Mouse (Mus musculus): ENCODE measurements around the gene Btbd2. TPM values are rescaled to one million over a fixed set of nuclear protein-coding genes. Genes with fewer than 3 reads are reported as not detected.

The Btbd2 gene
- total RNA-seq, 2 experiments from 2014 or later: 89.6 to 91.0 TPM

DNA sequence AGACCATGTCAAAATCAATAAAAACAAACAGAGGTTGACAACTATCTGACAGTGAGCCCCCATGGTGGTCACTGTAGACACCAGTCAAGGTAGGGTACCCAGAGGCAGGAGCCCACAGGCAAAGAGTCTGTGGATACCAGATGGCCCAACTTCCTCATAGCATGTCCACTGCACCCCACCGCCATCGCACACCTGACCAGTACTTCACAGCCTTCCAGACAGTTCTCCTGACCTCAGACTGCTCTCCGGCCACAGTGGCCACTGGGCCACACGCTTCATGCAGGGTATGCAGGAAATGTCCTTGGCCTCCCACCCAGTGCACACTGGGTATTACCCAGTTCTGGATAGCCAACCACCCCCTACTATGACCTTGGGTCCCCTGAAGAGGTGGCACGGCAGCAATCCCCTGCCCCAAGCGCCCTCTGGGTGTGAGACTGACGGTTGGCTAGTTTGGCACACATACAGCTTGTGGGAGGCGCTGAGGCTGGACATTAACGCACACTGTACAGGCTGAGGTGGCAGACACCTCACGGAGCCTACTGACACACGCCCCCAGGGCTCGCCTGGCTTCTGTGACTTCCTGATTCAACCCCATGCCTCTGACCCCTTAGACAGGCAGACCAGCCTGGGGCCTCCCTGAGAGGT is 36.7 kb upstream of the Btbd2 start:
- DNase-seq (ENCODE audit: extremely low spot score in 1 of 2, low spot score in 2 of 2): no peak
- intact Hi-C loops (cut with DNase I): loop anchor here (10.0 kb wide), 1 partner anchor 259 kb away; the partner anchor contains the start of gene Tcf3

DNA sequence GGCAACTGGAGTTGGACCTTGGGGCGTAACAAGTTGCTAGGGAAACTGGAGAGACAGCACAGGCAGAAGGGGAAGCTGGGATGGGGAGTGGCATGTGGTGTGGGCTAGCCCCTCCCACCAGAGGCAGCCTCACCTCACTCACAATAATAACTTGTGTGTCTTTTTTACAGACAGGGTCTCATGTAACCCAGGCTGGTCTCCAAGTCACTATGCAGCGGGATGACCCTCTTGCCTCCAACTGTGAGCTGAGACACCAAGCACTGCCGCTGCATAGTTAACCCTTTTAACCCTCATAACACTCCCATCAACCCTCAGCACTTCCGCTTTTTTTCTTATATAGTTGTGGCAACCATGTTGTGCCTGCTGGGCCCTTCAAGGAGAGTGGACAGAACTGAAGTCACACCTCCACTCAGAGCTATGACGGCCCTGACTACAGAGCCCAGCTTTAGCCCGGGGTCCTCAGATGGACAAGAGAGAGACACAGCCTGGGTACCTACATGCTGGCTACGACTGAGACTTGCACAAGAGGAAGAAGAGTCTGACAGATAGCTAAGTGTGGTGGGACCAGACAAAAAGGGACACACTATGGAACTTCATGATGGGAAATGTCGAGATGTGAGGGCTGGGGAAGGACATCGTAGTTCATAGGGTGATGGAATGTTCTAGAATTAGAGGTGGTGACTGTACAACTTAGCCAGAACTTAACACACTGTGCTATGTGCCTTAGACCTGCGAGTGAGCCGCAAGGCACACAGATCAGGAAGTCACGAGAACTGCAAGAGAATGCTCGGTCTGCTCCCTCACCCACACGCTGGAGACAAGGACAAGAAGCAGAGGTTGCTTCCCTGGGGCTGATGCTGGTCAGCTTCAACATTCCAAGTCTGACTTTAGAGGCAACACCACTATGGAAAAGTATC is 35.6 kb upstream of the Btbd2 start:
- intact Hi-C loops (cut with DNase I): loop anchor here (10.0 kb wide), 1 partner anchor 258 kb away; the partner anchor contains the start of gene Tcf3
- no peak for DNase-seq (ENCODE audit: extremely low spot score in 1 of 2, low spot score in 2 of 2)

DNA sequence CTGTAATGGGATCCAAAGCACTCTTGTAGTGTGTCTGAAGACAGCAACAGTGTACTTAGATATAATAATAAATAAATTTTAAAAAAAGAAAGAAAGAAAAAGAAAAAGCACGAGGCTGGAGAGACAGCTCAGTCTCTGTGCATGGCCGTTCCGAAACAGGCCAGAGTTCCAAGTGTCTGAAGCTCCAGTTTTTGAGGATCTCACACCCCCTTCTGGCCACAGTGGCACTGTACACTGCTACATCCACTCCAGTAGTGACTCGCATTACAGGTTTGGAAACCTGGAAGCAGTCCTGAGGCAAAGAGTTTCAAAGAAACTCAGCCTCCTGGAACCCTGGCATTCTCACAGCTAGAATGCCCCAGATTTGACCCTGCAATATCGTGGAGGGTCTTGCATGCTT is 31.0 kb upstream of the Btbd2 start:
- intact Hi-C loops (cut with DNase I): loop anchor here (5.0 kb wide), 1 partner anchor 106 kb away; no protein-coding TSS in a partner anchor
- peak in 1 of 2 experiments; percentile 75 for DNase-seq (ENCODE audit: extremely low spot score in 1 of 2, low spot score in 2 of 2)

DNA sequence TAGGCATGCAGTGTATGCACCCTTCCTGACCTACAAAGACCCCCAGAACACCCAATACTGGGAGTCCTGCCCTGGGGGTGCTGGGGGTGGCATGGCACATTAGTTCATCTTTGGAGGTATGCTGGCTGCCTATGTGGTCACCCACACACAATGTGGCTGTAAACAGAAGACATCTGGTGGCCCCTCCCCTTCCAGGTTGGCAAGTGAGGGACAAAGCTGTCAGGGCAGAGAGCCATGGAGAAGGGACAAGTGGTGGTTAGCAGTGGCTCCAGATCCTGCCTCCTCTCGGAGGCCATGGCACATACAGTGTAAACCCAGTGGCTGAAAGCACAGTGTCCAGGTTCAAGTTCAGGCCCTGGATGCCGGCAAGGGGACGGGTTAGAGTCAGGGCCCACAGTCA is 29.7 kb upstream of the Btbd2 start:
- intact Hi-C loops (cut with DNase I): loop anchor here (5.0 kb wide), 1 partner anchor 104 kb away; no protein-coding TSS in a partner anchor
- DNase-seq (ENCODE audit: extremely low spot score in 1 of 2, low spot score in 2 of 2): no peak

DNA sequence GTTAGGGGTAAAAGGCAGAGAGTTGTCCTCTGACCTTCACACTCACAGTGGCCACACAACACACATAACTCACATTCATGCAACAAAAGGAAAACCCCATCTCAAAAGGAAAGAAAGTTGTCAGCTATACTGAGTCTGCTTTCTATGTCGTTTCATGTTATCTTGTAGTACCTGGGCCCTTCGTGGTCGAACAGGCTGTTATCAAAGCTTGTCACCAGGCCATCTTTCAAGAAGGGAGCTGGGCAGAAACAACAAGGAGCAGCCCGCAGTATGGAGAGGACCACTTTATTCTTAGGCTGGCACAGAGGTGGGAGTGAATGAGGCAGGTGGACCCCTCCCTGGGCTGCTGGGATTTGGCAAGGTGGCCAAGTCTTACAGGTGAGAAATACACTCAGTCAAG is 28.1 kb upstream of the Btbd2 start:
- intact Hi-C loops (cut with DNase I): loop anchor here (5.0 kb wide), 1 partner anchor 103 kb away; no protein-coding TSS in a partner anchor
- DNase-seq (ENCODE audit: extremely low spot score in 1 of 2, low spot score in 2 of 2): no peak

DNA sequence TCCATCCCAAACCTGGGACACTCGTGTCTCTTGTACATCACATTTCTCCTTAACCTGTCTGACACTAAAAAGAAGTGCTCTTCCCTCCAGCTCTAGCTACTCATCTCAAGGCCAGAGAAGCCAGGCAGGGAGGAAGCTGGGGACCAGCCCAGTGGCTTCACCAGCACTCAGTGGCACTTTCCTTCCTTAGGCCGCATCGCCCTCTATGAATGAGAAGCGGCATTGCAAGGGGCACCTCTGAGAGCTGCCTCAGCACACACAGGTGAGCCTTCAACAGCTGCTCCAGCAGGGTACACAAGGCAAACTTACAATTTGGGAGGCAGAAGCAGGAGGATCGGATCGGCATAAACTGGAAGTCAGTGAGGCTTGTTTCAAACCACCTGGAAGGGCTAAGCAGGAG is 27.3 kb upstream of the Btbd2 start:
- no peak for DNase-seq (ENCODE audit: extremely low spot score in 1 of 2, low spot score in 2 of 2)
- intact Hi-C loops (cut with DNase I): no loop called here

DNA sequence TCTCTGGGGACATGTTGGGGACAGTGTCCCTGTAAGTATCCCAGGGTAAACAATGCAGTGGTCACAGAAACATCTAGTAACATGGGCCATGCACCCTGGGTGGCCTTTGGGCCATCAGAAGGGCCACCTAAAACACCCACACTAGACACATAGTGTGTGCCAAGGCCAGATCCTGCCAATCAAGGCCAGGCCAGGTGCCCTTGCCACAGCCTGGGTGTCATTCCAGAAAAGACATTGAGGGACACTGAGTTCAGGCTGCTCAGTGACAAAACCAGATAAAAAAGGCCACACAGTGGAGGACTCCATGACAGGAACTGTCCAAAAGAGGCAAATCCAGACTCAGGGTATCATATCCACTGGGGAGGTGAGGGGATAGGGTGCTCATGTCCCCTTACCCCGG is 26.8 kb upstream of the Btbd2 start:
- intact Hi-C loops (cut with DNase I): no loop called here
- no peak for DNase-seq (ENCODE audit: extremely low spot score in 1 of 2, low spot score in 2 of 2)

DNA sequence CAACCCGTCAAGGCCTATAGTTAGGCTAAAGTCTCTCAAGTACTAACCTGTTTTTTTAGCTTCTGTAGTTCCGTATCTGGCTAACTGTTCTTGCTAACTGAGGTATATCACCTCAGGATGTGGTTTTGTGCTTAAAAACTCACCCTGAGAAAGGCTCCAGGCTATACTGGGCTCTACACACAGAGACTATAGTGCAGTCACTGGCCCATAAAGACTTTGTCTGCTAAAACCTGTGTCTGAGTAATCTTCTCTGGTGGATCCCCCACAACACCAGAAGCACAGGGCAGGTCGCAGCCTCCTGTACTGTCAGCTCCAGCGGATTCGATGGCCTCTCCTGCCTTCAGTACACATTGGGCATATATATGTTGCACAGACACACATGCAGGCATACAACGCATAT is 25.1 kb upstream of the Btbd2 start:
- intact Hi-C loops (cut with DNase I): no loop called here
- no peak for DNase-seq (ENCODE audit: extremely low spot score in 1 of 2, low spot score in 2 of 2)

DNA sequence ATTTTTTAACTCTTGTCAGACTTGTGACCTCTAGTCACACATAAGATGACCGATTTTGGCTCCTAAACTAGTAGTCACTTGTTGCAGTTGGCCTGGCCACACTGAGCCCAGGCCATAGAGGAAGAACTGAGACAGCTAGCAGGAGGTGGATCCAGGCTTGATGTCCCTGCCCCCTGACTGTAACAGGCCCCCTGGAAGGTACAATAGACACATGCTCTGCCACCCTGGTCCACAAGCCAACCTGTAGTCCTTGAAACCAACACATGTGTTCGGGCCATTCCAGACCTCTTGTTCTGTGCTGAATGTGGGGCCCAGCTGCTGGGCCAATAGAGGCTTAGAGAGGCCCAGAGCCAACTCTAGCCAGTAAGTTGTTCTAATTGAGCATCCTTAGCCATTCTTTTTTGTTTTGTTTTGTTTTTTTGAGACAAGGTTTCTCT is 23.4 kb upstream of the Btbd2 start:
- intact Hi-C loops (cut with DNase I): no loop called here
- no peak for DNase-seq (ENCODE audit: extremely low spot score in 1 of 2, low spot score in 2 of 2)

DNA sequence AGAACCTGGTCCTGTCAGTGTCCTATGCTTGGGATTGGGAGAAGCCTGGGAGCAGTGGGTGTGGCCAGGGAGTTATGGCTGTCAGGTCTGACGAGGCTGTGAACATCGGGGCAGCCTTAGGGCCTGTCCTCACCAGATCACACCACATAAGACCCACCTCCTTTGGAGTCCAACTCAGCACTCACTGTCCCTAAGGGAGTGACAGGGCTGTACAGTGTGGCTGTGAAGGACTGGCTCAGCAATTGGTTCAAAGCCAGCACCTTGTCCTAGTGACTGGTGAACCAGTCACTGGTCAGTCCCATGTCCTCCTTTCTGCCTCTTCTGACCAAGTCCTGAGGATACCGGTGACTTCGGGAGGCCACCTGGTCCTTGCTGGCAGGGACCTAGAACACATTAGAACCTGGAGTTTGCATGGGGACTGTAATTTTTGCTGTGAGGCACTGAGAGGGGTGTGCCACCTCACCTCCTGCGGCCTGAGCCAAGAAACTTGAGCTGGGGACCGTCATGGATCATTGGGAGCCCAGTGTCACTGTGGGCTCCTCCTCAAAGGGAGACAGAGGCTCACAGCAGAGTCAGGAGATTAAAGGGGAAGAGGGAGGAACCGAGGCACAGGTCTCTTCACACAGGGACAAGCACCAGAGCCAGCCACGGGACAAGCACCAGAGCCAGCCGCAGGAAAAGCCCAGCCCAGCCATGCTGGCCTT is 22.8 kb upstream of the Btbd2 start:
- no peak for DNase-seq (ENCODE audit: extremely low spot score in 1 of 2, low spot score in 2 of 2)
- intact Hi-C loops (cut with DNase I): loop anchor here (5.0 kb wide), 1 partner anchor 102 kb away; the partner anchor contains the start of gene Klf16

DNA sequence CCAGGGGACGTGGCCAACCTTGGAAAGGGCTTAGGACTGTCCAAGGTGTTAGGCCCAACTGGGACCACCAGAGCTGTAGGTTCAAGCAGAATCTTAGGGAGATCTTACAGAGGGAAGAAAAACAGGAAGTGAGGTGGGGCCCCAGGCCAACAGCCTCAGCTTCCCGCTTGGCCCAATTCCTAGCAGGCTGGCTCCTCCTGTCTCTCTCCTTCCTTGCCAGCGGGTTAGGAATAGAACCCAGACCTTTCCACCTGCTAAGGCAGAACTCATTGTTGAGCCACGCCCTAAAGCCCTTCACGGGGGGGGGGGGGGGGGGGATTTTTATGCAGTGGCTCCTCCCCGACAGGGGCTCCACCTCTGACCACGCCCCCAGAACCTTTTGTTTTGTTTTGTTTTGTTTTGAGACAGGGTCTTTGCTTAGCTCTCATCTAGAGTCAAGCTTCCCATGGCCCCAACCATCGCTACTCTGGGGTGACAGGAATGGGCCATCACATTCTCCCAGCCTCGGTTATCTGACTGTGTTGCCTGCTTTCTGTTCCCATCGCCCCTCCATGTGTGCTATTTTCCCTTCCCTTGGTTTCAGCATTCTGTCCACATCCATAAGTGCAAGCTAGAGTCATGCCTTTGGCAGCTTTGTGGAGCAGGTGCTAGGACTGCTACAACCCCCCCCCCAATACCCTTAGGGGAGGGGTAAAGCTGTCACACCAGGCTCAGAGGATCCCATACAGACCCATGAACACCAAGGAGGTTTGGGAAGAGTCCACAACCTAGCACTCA is 21.9 kb upstream of the Btbd2 start:
- peak in 1 of 2 experiments; percentile 67 for DNase-seq (ENCODE audit: extremely low spot score in 1 of 2, low spot score in 2 of 2)
- intact Hi-C loops (cut with DNase I): loop anchor here (5.0 kb wide), 1 partner anchor 101 kb away; the partner anchor contains the start of gene Klf16

DNA sequence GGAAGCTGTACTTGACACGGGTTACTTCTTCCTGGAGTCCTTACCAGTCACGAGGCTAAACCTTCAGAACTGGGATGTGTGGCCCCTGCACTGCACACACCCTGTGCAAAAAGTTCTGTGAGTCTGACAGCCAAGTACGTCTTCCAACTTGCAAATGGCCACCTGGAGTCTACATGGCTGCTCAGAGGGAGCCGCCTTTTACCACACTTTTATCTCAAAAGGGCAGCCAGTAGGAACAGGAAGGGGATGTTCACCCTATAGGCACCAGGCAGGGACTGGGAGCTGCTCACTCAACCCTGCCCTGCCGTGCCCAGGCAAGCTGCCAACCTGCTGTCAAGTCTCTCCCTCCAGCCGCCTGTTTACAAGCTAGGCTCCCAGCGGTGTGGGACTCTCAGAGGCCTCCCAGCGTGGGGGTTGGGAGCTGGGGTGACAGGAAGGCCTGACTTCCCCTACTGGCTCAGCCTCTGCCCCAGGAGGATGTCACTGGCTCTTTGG is 21.1 kb upstream of the Btbd2 start, which contains the start of gene Mknk2:
Gene Mknk2, minus strand, starts transcription at position 171 of the 495 bp plus-strand sequence.
- peak; percentile 78 to 98 for DNase-seq (ENCODE audit: extremely low spot score in 1 of 2, low spot score in 2 of 2)
- intact Hi-C loops (cut with DNase I): loop anchor here (5.0 kb wide), 1 partner anchor 101 kb away; the partner anchor contains the start of gene Klf16

DNA sequence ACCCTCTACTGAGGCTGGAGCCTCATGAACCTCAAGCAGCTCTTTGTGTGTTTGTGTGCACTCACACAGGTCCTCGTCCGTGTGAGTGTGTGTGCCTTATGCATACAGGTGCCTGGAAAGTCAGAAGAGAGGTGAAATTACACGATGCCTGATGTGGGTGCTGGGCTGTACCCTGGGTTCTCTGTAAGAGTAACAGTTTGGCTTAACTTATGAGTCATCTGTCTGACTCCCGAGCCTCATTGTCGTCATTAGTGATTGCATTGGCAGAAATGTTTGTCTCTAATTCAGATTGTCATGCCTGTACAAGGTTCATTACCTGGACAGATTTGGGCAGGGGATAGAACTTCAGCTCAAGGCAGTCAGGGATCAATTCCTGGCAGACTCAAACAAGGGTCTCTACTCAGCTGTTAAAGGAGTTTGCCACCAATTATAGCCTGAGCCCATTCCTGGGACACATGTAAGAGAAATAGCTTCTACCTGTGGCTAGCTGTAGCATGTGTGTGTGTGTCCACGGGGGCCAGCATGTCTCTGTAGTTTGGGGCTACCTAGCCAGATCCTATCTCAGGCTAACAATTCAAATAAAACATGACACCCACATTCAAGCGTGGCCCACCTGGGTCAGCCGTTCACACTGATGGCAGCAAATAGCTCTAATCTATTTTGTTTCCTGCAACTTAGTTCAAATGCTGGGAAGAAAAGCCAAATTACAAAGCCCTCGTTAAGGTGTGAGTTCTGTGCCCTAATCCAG is 20.4 kb upstream of the Btbd2 start:
- intact Hi-C loops (cut with DNase I): loop anchor here (5.0 kb wide), 1 partner anchor 100 kb away; the partner anchor contains the start of gene Klf16
- DNase-seq (ENCODE audit: extremely low spot score in 1 of 2, low spot score in 2 of 2): peak in 1 of 2 experiments; percentile 19

DNA sequence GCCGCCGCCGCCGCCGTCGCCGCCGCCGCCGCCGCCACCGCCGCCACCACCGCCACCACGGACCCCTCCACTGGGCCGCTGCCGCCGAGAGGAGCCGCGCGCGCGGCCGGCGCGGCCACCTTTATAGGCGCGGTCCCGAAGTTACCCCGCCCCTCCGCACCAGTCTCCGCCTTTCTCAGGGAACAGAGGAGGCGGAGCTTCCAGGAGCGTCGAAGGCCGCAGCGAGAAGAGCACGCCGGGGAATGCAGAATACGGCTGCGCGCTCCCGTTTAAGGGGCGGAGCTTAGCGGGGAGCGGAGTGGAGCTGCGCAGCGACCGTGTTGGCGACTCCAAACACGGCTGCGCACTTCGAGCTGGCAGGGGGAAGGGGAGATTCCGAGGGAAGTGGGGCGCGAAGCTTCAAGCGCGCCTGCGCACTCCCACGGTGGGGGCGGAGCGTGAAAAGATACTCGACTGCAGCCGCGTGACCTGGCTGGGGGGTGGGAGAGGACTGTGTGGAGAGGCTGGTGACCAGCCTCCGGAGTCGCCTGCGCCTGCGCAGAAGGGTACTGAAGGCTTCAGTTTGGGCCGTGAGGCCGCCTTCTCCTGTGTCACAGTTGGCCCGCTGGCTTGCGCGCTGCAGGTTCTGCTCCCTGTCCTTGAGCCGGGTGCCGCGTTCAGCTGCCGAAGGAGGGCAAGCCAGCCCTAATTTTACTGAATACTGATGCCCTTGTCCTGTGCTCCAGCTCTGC is 19.5 kb upstream of the Btbd2 start:
- intact Hi-C loops (cut with DNase I): loop anchor here (5.0 kb wide), 1 partner anchor 99 kb away; the partner anchor contains the start of gene Klf16
- DNase-seq (ENCODE audit: extremely low spot score in 1 of 2, low spot score in 2 of 2): peak; percentile 99 to 100

DNA sequence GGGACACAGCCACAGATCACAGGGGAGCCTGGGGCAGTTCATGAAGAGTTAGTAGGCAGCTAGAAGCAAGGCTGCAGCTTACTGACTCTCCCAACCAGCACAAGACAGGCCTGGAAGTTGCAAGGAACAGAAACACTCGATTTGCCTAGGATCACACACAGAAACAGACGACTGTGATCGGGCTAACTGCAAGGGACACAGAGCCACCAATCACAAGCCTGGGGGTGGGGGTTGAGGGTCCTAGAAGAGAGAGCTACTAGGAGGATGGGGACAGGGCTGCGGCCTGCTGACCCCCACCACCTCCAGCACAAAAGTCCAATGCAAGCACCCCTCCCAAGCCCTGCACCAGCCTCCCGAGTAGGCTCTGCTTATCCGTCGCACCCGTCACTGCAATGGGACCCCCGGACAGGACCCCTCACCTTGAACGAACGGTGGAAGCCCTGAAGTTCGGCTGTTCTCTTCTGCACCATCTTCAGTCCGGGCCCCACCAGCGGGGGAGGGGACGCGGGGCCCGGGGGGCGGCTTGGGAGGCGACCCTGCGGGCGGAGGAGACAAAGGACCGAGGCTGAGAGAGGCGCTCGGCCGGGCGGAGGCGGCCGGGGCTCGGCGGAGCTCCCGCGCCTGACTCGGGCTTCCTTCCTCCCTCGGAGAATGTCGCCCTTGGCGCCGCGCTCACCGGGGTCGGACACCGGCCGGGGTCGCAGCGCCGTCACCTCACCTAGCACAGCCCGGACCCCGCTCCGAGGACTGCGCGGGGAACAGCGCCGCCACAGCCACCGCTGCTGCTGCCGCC is 18.7 kb upstream of the Btbd2 start:
- intact Hi-C loops (cut with DNase I): loop anchor here (5.0 kb wide), 1 partner anchor 98 kb away; the partner anchor contains the start of gene Klf16
- no peak for DNase-seq (ENCODE audit: extremely low spot score in 1 of 2, low spot score in 2 of 2)

Measured in left cerebral cortex, postnatal 10 days (tissue).